Mouse (Mus musculus): ENCODE results near the gene Rapsn.

Rapsn gene

DNA sequence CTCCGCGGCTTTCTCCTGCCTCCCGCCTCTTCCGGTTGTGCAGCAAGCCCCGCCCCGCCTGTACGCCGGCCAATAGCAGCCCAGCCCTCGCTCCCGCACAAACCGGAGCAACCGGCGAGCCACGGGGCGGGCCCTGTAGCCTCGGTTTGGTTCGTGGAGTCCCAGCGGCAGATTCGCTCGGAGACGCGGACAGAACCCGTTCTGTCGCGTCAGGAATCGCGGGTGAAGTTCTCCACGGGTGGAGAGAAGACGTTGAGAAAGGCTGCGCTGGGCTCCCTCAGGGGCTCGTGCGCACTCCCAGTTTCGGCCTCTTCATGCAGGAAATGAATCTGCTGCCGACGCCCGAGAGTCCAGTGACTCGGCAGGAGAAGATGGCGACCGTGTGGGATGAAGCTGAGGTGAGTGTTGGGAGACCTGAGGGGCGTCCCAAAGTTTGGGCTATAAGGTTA is 18.5 kb downstream of the Rapsn start, which contains the start of gene Psmc3:
Psmc3 (plus strand) TSS at position 76 of the 449 bp plus-strand sequence.
- peak; percentile 98 for DNase-seq

- no peak for DNase-seq
Measured at GRCm38 (mm10) chr2:91058435-91058834, 23.0 kb downstream of the Rapsn start.

DNA sequence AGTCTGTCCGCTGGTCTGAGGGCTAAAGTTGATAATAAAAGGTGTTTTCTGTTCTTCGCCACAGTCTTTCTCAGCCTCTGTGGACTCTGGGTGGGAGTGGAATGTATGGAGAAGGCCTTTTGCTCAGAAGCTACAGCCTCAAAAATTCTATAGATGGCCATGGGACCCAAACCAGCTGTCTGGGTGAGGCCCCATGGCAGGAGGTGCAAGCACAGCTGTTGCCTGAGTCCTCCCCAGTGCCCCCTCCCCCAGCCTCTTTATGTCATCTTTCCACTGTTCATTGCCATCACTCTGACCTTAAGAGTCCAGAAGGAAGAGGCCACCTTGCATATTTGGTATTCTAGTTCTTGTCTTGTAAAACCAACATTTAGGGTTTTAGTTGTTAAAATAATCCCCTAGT is 24.0 kb downstream of the Rapsn start:
- no peak for DNase-seq

DNA sequence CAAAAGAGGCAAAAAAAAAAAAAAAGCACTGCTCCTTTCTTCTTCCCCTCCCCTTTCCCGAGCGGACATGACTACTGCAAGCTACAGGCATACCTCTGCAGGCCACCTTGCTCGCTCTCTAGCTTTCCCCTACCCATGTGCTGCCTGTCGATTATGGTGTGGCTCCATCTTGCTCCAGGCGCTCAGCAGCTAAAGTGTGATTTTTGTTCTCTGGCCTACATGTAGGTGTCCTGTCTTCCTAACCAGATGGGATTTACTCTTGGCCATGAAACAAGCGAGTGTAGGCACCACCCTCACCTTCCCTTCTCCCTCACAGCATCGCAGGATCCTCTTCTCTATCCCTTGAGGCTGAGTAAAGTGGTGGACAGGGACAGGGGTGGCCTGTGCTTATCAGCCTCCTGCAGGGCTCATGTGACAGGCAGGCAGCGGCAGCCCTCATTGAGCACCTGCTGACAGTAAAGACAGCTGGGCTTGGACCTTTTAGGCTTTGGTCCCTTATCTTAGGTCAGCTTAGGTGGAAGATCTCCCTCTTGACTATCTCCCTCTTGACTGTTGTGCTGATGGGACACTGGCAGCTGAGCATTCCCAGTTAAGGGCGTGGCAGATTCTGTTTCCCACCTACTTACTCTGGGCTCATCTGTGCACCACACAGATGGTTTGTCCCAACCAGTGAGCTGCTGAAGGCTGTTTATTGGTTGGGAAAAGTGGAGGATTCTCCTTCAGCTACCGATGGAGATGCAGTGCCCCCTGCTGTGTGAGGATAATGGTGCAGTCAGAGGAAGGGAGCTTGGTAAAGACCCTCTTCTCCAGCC is 25.3 kb downstream of the Rapsn start:
- peak; percentile 76 for DNase-seq

DNA sequence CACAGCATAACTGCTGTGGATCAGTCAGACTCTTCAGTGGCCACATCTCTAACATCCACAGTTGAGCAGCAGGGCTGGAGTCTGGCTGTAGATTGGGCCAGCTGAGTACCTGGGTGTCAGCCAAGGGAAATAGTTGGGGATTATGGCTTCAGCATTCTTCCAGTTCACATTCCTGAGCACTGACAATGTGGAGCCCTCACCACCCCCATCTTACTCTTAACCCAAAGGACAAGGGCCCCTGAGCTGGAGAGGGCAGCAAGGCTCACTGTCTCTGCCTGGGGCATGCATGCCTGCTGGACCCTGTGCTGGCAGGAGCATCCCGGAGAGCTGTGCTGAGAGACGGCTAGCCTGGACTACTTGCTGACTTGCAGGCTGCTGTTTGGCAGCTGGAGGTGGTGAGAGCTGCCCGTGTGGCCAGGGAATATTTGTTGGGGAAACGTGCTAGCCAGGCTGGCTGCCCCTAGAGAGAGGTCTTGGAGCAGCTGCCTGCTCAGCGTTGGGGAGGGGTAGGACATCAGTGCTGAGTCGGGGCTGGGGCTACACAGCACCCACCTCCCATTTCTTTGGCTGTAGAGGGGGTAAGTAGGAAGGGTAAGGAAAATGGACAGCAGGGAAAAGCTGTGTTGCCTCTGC is 26.5 kb downstream of the Rapsn start:
- no peak for DNase-seq

DNA sequence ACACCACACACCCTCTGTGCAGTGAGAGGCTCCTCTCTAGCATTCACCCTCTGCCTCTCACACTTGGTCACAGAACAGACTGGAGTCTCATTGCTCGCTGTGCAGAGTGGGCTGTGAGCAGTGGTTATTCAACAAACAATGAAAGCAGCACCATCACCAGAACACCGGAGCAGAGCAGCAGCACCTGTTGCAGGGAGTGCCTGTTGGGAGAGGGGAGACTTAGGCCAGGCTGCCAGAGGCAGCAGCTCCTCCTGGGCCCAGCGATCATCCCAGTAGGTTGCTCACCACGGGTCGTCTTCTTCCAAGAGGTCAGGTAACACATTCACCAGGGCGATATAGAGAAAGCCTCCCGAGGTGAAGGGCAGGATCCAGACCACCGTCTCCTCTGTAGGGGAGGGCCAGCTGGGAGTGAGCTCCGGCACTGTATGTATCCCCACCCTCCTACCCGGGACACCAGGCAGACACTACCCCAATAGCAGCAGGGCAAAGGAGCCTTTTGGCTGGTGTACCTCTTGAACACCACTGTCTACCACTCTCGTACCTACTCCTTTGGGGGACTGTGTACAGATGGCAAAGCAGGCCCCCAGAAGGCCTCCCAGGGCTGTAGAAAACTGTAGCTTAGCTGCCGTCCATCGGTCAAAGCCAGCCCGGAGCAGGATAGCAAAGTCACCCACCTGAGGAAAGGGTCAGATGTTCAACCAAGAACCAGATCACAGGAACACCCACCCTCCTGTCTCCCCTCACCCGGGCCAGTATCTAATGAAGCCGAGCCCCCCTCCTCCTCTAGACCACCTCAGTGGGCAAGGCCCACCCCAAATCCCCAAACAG is 27.6 kb downstream of the Rapsn start:
- DNase-seq = no peak

GRCm38 (mm10) chr2:91064211-91064610 is 28.8 kb downstream of the Rapsn start:
- no peak for DNase-seq

DNA sequence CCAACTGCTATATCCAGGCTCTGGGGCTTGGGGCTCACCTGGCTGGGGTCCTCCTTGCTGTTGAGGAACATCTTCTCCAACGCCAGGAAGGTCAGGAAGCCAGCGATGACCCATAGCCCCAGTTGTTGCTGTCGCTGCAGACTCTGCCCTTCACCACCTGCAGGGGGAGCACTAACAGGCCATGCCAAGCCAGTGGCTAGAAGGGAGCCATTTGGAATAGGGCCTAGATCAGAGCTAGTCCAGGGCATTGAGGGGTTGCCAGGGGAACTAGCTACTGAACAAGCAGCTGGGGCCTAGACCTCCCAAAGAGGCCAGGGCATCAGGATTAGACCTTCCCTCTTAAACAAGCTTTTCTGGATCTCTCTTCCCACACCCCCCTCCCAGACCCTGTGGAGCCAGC is 30.1 kb downstream of the Rapsn start:
- peak; percentile 62 for DNase-seq

DNA sequence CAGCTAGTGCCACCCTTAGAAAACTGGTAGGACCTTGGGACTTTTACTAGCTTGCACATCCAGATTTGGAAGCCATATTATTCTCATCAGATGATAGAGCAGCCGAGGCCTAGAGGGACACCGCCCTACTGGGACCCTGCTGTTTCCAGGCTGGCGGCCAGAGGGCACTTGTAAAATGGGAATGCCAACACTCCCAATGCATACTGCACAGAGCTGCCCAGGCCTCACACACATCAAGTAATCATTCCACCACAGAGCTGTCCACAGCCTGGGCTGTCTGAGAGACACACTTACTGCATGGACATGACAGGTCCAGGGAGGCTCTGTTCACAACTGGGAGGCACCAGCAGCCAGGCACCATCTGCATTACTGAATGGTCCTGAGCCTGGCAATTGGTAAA is 31.0 kb downstream of the Rapsn start:
- no peak for DNase-seq

- DNase-seq = no peak
Measured at GRCm38 (mm10) chr2:91068162-91068871, 32.9 kb downstream of the Rapsn start.

DNA sequence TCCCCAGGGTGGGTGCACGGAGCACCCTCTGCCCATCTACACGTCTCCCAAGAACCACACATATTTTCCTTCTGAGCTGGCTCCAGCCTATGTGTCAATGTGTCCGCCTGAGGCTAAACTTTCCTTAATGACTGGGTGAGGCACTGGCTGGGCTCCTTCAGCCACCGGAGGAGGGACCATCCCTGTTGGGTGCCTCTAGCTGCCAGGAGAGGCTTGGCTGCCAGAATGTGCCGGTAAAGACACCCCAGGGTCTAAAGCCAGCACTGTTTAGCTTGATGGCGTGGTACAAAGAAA is 33.4 kb downstream of the Rapsn start:
- no peak for DNase-seq

DNA sequence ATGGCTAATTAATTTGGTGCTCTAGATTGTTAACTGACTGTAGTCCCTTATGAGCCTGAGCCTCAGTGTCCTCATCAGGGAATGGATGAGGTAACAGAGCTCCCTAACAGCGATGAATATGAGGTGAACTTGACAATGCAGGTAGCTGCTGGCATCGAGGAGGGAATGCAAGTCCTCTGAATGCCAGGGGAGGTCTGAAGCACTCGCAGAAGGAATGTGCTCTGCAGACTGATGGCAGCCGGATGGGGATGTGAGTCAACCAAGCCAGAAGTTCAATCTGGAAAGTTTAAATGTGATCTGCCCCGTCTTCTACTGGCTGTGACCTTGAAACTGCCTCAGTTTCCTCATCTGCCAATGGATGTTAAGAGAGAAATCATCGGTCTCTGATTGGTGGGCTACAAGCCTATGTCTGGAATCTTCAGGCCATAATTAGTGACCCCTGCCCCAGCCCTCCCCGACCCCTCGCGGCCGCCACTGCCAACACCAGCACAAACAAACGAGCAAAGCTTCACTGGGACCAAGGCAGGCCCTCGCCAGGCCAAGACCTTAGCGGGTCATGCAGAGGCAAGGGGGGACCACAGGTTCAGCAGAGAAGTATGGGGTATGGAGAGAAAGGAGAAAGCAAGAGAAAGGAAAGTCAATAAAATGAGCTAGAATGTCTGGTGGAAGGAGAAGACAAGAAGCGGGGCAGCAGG is 34.0 kb downstream of the Rapsn start:
- no peak for DNase-seq

- DNase-seq = peak; percentile 95
Measured at GRCm38 (mm10) chr2:91070076-91070800, 34.8 kb downstream of the Rapsn start, which contains the start of gene Slc39a13. Slc39a13 (minus strand) TSS chr2:91070417.

GRCm38 (mm10) chr2:91071059-91071458 is 35.6 kb downstream of the Rapsn start:
- DNase-seq = no peak

GRCm38 (mm10) chr2:91072092-91072491 is 36.7 kb downstream of the Rapsn start:
- DNase-seq = no peak

- no peak for DNase-seq
Measured at GRCm38 (mm10) chr2:91077957-91078313, 42.5 kb downstream of the Rapsn start.

DNA sequence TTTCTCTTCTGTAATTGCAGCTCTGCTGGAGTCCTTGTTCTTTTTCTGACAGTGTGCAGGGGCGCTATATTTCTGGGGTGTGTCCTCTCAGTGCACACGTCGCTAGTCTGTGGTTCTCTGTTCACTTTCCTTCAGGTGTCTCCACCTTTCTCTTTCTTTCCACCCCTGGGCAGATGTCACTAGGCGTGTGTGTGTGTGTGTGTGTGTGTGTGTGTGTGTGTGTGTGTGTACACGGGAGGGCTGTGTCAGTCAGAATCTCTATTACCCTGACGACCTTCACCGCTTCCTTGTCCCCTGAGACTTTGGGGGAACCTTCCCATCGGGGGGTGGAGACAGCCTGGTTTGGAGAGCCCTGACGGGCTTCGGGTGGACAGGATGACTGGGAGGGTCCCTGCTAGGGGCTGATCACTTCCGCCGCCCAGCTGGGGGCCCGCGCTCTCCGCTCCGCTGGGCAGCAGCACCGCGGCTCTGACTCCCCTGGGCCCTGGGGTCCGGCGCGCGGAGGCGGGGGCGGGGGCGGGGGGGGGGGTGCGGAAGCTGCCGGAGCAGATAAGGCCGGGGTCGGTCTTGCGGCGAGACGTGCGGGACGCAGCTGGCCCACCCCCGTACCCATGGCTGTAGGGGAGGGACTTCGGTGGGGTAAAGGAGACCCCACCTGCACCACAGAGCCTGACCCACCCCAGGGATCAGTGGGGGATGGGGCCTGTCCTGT is 43.0 kb downstream of the Rapsn start:
- no peak for DNase-seq

DNA sequence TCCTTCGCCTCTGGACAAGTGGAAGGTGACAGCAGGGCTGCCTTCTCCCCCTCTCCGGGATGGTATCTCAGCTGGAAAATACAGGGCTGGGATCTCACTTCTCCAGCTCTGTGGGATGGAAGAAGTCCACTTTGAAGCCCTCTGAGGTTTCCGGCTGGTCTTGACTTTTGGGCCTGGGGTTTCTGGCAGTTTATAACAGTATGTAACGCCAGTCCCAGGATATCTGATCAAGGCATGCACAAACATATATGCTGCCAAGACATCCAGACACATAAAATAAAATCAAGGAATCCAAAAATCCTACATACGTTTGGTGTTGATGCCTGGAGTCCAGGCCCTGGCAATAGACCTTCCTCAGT is 43.6 kb downstream of the Rapsn start:
- no peak for DNase-seq

DNA sequence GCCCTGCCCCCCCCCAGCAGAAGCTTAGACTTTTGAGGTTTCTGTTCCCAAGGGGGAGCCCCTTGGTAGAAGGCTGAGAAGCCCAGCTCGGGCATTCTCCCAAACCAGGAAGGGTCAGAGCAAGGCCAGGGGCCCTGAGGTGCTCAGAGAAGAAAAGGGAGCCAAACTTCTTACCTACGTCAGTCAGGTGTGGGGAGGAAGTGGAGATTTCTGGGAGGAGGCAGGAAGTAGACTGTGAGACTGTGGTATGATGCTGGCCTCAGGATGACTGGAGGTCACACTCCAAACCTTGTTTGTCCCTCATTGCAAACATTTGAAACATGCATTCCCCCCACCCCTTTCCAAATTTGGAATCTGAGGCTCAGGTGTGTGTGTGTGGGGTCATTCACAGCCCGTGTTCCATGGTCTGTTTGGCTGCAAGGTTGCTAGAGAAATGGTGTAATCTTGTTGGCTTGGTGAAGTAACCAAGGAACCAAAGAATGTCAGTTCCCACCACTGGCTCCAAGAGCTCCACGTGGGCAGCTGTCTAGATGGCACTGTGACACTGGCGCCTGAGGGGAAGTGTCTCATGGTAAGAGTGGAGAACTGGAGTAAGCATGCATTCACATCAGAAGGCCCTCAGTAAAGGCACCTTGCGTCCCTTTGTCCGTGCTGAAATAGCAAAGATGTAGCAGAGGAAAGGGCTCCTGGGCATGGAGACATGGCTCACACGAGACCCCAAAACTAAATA is 45.5 kb downstream of the Rapsn start:
- no peak for DNase-seq
